Mouse (Mus musculus) CD4-positive helper T cell, adult 2 months (primary cell): ENCODE data around the gene Gigyf1.

ENCODE experiments used
- DNase-seq: peaks from one replicate; pipeline ENCODE4 v3.0.0-alpha.2; 2012; ENCODE audit warnings: low read depth, missing footprints, low spot score

Gigyf1 gene

DNA sequence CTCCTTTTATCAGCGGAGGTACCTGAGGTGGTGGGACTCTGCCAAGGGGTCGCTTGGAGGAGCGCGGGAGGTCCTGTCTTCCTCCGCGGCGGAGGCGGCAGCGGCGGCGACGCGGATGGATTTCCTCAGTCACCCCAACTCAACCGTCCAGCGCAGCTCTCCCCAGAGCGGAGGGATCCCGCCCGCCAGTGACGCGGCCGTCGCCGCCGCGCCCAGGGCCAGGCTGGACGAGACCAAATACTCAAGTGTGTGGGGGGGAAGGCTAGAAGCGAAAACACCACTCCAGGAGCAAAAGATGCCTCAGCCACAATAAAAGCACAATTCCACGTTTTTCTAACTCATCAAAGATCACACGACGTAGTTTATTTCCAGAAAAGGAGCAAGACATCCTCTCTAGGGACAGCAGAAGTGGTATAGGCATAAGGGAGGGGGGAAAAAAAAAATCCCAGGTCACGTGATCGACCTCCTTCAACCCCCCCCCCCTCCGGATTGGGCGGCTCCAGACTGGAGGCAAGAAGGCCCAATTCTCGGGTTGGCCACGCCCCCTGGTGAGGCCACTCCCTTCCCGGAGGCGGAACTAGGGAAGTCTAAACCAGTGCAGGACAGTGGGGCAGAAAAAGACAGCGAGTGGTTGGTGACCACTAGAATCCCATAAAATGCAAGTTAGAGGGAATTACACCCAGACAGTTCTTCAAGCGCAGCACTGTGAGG, 14.9 kb downstream of the Gigyf1 start, which contains the start of the genes Epo and Gnb2:
Gene Epo, minus strand, starts transcription at position 126 of the 711 bp plus-strand sequence.
Gene Gnb2, minus strand, starts transcription at position 394 of the 711 bp plus-strand sequence.
- DNase-seq = peak; percentile 98

DNA sequence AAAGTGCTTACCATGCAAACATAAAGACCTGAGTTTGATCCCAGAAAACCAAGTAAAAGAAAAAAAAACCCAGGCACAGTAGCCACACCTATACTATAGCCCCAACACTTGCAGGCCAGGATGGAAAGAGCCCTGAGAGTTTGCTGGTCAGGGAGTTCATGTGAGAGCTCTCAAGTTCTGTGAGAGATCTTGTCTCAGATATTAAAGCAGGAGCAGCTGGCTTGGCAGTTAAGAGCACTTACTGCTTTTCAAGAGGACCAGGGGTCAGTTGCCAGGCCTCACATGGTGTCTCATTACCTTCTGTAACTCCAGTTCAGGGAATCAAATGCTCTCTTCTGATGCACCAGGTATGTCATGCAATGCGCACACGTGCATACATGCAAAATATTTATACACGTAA, 16.4 kb downstream of the Gigyf1 start:
- no peak for DNase-seq

DNA sequence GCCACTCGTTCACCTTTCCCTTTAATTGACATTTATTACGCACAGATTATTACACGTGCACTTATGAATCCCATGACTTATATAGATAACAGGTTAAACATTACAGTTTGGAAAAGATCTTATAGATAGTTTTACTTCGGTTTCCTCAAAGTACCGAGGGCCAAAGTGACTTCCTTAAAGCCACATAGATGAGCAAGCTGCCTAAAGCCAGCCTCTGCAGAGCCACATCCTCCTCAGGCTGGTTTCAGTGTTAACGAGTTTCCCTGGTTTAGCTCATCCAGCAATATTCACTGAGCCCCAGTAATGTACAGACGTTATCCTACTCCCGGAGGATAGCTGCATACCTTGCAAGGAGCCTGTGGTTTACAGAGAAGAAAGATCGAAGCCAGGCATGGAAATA, 17.0 kb downstream of the Gigyf1 start:
- DNase-seq = no peak

DNA sequence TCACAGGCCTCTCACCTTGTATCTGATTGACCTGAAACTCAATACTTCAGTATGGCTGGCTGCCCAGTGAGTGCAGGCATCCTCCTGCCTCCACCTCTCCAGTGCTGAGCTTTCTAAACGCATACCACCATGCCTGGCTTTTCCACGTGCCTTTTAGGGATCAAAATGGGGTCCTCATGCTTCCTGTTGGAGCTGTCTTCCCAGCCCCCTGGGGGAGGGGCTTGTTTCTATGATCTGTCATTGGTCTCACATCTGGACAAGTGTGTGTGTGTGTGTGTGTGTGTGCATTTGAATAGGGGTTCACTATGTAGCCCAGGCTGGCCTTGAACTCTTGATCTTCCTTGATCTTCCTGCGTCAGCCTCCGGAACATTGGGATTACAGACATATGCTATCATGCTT, 19.1 kb downstream of the Gigyf1 start:
- DNase-seq = no peak

DNA sequence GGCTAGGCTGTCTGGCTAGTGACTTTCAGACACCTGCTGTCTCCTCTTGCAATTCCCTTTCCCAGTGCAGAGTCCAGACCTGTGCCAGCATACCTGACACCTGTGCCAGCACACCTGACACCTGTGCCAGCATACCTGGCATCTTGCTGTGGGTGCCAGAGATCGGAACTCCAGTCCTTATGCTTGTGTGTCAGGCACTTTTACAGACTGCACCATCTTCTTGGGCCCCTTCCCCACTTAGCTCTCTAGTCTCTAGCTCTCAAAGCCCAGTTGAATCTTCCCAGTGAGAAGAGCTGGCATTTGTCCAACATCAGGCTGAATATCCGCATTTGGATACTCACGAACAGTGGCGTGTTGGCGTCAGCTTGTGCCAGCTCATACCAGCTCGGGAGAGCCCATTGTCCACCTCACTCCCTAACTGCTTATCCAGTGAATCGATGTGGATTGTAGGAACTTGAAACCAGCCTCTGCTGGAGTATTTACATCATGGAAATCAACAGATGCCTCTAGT, 21.0 kb downstream of the Gigyf1 start:
- no peak for DNase-seq

DNA sequence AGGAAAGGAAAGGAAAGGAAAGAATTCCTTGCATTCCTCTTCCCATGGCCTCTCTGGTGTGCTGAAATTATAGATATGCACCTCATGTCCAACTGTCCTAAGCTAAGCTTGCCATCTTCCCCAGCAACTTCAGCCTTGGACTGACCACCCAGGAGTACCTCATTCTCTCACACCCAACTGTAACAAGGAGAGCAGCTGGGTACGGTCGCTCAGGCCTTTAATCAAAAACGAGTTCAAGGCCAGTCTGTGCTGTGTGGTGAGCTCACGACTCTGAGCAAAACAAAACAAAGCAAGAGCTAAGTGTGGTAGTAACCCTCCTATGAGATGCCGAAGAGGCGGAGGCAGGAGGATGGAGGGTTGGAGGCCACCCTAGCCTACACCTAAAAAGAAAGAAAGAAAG, 22.6 kb downstream of the Gigyf1 start:
- no peak for DNase-seq

DNA sequence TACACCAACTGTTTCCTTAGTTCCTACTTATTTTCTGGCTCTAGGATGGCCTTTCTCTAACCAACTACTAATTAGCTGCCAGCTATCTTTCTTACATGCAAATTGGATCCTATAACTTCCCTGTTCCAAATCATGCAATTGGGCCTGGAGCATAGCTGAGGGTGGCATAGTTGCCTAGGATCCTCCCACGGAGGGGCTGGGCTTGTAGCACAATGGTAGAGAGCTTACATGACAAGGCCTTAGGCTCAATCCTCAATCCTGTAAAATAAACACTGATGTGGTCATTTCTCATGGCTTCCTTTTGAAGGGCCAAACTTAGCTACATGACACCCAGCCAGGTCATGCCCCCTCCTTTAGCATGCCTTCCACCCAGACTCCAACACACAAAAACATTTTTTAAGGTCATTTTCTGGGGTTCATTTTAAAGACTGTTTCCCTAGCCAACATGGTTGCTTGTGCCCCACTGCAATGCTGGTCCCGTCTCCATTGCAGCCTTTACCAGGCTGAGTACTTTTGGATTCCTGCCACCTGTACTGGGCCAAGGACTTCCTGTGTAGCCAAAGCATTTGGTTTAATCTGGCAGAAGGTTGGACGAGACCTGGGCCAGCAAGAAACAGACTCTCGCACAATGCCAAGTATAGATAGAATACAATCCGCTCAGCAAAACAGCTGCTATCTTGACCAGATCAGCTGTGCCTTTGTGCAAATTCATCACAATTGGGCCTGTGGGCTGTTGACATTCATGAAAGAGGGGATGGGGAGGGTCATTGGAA, 23.6 kb downstream of the Gigyf1 start:
- DNase-seq = no peak

DNA sequence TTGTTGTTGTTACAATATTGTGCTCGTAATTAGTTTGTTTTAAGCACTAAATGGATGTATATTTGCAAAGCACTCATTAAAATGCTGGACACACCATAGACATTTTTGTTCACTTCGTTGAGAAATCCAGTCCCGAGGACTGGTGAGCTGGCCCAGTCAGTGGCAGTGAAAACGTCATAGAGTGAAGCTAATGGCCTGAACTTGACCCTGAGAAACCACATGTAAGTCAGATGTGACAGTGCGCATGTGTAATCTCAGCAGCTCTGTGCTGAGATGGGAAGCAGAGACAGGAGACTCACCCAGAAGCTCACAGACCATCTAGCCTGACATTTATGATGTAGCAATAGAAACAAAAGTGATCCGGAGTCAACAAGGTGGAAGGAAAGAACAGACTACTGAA, 26.6 kb downstream of the Gigyf1 start:
- no peak for DNase-seq

DNA sequence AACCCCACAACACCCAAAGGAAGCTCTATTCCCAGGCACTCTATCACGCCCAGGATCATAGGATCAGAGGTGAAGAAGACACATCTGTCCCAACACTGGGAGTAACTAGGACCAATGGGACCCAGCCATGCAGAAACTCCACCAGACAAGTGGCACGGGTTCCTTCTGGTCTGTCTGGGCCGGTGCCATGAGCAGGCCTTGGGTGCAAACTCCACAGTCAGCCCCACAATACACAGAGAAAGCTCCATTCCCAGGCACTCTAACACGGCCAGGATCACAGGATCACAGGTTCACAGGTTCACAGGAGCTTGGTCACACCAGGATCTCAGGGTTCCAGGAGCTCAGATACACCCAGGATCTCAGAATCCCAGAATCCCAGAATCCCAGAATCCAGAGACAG, 27.2 kb downstream of the Gigyf1 start:
- DNase-seq = no peak

DNA sequence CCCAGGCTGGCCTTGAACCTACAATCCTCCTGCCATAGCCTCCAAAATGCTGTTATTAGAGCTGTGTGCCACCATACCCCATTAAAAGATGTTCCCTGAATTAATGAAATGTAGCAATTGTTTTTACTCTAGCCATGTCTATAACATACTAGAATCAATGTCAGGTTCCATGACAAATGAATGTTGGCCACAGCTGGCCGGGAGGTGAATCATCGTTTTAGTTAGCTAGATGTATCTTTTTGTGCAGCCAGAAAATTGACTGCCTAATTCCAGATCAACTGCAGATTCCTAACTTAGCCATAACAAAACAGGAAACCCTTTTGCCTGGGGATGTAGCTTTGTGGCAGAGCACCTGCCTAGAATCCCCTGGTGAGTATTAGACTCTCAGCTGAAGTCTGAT, 31.5 kb downstream of the Gigyf1 start:
- no peak for DNase-seq

DNA sequence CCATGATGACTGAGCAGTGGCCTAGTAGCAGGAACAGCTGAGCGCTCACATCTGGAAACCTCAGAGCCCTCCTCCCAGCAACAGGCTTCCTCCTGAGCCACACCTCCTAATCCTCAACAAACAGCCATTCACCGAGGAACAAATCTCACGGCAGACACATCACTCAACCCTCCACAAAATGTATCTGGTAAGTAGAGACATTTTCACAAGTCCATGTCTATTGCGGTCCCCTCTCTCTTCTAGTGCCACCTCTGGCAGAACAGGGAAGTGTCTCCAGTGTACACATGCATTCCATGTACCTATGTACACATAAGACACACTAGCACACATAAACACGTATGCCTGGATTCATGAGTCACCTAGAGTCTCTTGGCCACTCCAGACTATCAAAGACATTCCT, 32.8 kb downstream of the Gigyf1 start:
- DNase-seq = no peak

DNA sequence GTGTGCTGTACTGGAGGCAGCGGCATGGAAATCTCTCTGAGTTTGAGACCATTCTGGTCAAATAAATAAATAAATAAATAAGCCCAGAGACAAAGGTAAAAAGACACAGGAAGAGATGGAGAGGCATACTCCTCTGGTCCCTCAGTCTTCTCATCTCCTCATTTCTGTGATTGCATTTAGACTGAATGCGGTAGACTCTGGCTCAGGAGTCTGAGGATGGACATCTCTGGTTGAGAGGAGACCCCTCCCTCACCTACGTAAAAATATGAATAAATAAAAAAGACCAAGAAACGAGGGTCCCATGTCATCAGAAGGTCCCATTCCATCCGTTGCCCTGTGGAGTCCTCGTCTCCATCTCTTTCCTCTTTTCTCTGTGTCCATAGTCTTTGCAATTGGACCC, 34.7 kb downstream of the Gigyf1 start:
- no peak for DNase-seq

DNA sequence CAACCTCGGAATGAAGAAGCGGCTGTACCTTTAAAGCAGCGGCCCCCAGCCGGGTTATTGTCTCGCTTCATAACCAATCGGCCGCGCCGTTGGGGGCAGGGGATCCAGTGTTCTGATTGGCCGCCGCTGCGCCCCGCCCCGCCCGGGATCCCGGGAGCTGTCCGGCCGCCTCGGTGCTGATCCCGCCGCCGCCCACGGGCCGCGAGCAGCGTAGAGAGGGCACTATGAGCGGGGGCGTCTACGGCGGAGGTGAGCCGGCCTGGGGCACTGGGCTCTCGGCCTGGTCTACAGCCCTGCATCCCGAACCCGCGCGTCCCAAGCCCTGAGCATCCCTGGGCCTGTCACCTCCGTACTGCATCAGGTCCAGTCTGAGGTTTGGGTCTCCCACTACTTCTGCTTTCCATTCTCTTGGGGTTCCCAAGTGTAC, 35.1 kb downstream of the Gigyf1 start, which contains the start of gene Actl6b:
Gene Actl6b, plus strand, starts transcription at position 107 of the 427 bp plus-strand sequence.
- peak; percentile 28 for DNase-seq

DNA sequence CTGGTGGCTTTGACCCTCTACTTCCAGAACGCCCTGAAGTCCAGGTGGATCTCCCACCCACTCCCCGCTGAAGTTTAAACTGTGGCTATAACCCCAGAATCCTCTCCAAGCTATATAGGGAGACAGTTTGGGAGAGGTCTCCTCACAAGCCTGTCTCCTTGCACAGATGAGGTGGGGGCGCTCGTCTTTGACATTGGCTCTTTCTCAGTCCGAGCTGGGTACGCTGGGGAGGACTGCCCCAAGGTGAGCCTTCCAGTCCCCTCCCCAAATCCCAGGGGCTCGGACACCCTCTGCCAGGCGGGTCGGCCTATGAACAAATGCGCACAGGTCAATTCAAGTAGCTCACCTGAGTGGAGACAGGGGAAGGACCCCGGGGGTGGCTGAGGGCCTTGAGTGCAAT, 35.5 kb downstream of the Gigyf1 start:
- DNase-seq = no peak

DNA sequence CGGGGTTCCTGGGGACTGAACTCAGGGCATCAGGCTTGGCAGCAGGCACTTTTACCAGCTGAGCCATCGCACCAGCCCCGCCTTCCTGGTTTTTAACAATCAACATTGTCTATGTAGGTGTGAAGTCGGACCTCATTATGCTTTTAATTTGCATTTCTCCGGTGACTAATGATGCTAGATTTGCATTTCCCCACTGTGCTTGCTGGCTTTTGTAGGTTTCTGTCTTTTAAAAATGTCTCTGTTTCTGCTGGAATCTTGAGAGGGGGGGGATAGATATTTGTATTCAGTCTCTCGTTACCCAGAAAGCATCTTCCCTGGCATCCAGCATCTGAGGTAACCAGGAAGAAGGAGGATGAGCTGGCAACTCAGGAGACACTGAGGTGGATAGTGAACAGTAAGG, 43.2 kb downstream of the Gigyf1 start:
- DNase-seq = no peak

DNA sequence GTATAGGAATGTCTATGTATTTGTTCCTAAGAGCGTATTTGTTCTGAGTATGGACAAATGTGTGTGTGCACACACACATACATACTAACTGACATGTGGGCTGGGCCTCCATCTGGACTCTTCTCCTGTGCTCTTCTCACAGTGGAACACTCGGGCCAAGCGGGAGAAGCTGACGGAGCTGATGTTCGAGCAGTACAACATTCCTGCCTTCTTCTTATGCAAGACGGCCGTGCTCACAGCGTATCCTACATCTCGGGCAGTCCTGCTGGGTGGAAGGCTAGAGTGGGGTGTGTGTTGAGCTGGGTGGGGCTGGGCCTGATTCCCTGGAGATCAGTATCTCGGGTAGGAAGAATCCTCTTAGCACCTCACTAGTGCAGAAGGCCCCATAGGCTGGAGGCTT, 44.6 kb downstream of the Gigyf1 start:
- no peak for DNase-seq

DNA sequence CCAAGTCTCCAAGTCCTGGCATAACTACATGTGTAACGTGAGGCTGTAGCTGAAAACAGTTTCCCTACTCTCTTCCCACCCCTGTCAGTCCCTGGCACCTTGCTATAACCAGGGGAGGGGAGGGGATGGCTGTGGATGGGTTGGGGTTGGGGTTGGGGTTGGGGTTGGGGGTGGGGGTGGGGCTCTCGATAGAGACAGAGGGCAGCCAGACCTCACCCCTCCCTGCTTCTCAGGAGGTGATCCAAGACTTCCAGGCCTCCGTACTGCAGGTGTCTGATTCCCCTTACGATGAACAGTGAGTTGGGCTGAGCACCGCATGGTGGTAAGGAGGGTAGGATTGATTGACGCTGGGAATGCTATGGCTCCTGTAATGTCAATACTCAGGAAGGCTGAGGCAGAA, 47.4 kb downstream of the Gigyf1 start:
- DNase-seq = no peak

DNA sequence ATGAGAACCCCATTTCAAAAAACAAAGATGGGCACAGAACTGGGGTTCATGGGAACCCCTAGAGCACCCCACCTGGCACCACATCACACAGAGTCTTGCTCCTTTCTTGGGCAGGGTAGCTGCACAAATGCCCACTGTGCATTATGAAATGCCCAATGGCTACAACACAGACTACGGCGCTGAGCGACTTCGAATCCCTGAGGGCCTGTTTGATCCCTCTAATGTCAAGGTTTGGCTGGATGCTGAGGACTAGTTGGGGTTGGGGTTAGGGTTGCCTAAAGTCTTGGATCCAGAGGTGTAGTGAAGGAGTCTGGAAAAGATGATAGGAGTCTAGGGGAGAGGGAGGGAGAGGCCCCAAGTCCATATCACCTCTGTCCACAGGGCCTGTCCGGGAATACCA, 48.1 kb downstream of the Gigyf1 start:
- no peak for DNase-seq

DNA sequence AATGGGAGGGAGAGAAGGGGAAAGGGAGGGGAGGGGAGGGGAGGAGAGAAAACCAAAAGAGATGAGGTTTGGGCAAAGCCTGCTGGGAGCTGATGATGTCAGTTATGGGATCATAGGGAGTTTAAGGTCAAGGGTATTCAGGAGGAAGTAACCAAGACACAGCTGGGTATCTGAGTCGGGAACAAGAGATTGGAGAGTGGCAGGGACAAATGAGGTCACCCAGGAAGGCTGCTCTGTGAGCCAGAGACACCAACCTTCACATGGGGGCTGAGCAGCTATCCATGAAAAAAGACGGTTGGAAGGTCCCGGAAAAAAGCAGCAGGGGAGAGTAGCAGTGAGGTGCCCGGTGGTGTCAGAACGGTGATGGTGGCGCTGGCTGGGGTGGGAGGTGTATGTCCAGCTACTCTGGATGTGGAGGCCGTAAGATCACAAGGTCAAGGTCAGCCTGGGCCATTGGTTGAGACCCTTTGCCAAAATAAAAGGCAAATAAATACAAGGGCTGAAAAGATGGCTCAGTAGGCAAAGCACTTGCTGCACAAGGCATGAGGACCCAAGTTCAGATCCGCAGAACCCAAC, 50.0 kb downstream of the Gigyf1 start:
- no peak for DNase-seq

DNA sequence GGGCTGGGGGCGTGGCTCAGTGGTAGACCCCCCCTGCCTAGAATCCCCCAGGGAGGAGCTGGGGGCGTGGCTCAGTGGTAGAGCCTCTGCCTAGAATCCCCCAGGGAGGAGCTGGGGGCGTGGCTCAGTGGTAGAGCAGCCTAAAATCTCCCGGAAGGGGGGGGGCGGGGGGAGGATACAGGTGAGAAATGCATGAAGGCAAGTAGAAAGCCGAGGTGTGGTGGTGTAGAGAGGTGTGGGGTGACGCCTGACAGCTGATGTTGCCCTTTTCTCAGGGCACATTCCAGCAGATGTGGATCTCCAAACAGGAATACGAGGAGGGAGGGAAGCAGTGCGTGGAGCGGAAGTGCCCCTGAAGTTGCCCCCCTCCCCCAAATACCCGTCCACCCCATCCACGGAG, 50.7 kb downstream of the Gigyf1 start:
- DNase-seq = no peak

DNA sequence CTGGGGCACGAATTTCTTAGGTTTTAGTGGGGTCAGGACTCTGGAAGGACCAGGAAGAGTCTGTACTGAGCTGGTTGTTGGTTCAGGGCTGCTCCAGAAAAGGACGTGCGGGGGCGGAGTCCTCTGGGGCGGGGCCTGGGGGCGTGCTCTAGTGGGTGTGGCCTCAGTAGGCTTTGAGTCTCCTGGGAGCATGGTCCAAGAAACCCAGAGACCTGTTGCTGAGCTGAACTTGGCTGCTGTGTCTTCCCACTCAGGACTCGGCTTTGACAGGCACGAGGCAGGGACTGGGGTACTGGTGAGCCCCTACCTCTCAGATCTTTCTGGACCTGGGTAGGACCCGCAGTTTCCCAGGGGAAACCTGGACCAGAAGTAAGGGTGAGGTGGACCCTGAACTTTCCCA, 51.3 kb downstream of the Gigyf1 start, which contains the start of gene Tfr2:
Gene Tfr2, plus strand, starts transcription at position 176 of the 400 bp plus-strand sequence.
- peak; percentile 65 for DNase-seq

DNA sequence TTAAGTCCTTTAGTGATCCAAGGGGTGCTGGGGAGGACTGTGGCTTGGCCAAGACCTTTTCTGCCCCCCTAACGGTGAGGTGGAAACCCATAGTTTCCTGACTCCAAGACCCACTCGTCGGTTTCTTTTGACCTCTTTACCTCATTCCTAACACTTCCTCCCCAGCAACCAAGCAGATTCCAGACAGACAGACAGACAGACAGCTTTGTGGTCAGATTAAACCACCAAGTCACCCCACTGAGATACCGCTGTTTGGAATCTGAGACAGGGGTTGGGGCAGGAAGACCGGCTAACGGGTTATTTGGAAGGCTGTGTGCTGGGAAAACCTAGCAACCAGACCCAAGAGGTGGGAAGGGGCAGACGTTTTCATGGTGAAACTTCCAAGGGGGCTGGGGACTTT, 51.8 kb downstream of the Gigyf1 start:
- peak; percentile 23 for DNase-seq
